Mouse (Mus musculus) gastrocnemius, adult 2 months (tissue): ENCODE data around the gene Tnfsf13b. TPM values are rescaled to one million over a fixed set of nuclear protein-coding genes. Genes with fewer than 3 reads are reported as not detected.

ENCODE experiments used
- DNase-seq: peaks from one replicate; pipeline ENCODE4 v3.0.0; 2022
- H3K27ac ChIP-seq: fragments of 200-600 bp; 2 replicates; pipeline ENCODE4 v1.8.1; 2022; ENCODE audit warnings: mild to moderate bottlenecking
- H3K4me3 ChIP-seq: fragments of 200-600 bp; 2 replicates; pipeline ENCODE4 v1.8.1; 2022; ENCODE audit warnings: mild to moderate bottlenecking, moderate library complexity
- CTCF ChIP-seq: fragments of 200-600 bp; IDR thresholded peaks from 2 replicates; pipeline ENCODE4 v1.8.1; 2022; ENCODE audit warnings: antibody characterized with exemption, mild to moderate bottlenecking, moderate library complexity
- intact Hi-C: fragments of 180-260 bp; cut with DNase I; formaldehyde crosslinking; loops from one replicate; pipeline ENCODE4 v1.15.1; 2025
- total RNA-seq, 2 experiments: library from RNA; stranded (reverse); gene quantifications; 2 replicates each; pipeline ENCODE4 v1.2.3; 2021

The Tnfsf13b gene
- total RNA-seq, 2 experiments from 2014 or later, result 0.67 to 1.0 TPM

DNA sequence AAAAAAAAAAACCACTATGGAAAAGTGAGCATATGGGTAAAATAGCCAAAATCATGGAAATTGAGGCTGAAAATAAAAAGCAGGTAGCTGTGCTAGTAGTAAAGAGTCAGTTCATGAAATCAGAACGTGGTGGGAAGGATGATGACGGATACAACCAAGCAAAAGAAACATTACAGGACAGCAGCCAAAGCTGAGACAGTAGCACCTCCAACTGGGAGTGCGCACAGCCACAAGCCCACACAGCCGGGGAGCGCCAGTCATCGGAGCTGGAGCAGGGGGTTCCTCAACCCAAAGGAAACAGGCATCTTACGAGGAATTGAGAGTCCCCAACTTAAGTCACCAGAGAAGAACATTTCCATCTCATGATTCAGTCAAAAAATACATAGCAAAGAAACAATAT lies 2.2 kb upstream of the Tnfsf13b start:
- no peak for DNase-seq

GRCm38 (mm10) chr8:10006986-10007659 lies 856 bp downstream of the Tnfsf13b start:
- peak overlapping the region; percentile 56; the same call in 1 of the 2 replicates for H3K27ac ChIP-seq
- no peak for TF ChIP-seq CTCF
- intact Hi-C loops, result no loop called here
- H3K4me3 ChIP-seq, result peak overlapping the region; percentile 66
- DNase-seq, result peak; percentile 24

More for the DNA sequence above, 2.2 kb upstream of the Tnfsf13b start:
- H3K27ac ChIP-seq, result no peak overlapping the region
- intact Hi-C loops, result no loop called here
- no peak for TF ChIP-seq CTCF
- H3K4me3 ChIP-seq, result no peak overlapping the region

- Histone ChIP-seq H3K27ac (no peak overlapping the region), H3K4me3 (peak overlapping the region; percentile 66)
- no peak for TF ChIP-seq CTCF
- intact Hi-C loops, result no loop called here
- no peak for DNase-seq
Observed at GRCm38 (mm10) chr8:10007660-10008028, 1.4 kb downstream of the Tnfsf13b start.

DNA sequence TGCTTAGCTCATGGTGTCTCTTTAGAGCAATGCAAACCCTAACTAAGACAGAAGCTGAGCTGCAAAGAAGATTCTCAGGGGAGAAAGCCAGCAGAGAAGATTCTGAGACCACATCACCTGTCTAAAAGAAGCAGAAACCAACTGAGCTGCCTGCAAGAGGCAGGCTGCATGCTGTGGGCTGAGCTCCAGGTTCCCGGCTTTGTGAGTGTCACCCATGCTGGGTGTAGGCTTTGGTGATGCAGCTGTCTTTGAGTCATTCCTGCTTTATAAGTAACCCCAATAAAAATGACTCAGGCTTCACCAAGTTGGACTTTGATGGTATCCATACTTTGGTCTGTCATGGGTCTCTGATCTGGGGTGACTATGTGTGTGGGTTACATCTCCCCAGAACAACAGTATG lies 10.0 kb downstream of the Tnfsf13b start:
- no peak for DNase-seq
- H3K27ac ChIP-seq, result no peak overlapping the region
- no peak overlapping the region for H3K4me3 ChIP-seq
- intact Hi-C loops, result no loop called here
- no peak for TF ChIP-seq CTCF

DNA sequence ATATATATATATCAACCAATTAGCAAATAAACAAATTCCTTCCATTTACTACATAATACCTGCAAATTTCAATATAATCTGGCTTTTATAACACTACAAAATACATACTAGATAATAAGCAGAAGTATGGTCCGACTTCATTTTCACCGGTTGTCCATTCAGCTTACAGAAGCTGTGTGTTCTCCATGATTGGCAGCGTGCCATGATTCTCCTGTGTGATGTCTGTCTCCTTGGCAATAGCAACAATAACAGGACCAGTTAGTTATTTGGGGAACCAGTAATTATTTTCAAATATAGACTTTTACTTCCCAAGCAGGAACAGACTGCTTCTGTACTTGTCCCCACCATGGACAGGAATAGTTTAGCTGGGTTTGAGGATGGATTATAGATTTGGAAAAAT lies 11.0 kb downstream of the Tnfsf13b start:
- no peak overlapping the region for H3K4me3 ChIP-seq
- H3K27ac ChIP-seq, result no peak overlapping the region
- intact Hi-C loops, result no loop called here
- no peak for TF ChIP-seq CTCF
- DNase-seq, result peak; percentile 24

DNA sequence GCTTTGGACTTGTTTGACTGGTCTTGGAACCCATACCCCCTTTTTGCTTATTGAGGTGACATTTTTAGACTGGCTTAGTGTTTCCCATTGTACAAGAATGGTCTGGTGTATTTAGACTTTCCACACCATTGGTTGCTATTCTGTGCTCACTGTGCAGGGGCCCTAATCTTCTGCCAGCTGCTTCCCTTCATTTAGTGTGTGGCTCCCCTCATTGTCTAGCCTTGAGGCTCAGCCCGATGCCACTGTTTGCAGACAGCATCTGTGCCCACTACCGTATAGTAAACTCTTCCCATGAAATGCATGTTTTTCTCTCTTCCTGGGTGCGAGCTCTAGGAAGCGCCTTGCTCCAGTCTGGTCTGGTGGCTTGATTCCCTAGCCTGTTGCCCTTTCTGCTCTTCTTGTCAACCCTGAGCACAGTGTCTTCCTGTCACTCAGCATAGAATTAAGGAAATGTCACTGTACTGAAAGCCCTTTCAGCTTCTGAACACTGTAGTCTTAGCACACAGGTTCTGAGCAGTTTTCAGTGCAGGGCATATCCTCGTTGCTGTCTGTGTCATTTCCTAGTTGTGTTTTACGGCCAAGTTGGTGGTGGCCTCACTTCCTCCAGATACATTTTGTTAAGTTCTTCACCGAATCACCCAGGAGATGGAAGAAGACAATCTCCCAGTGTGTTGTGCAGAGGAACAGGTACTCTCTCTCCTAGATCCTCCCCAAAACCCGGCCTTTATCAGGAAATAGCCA lies 24.2 kb downstream of the Tnfsf13b start:
- no peak for TF ChIP-seq CTCF
- H3K27ac ChIP-seq, result no peak overlapping the region
- no peak for DNase-seq
- intact Hi-C loops, result no loop called here
- no peak overlapping the region for H3K4me3 ChIP-seq

GRCm38 (mm10) chr8:10031177-10031576 lies 24.9 kb downstream of the Tnfsf13b start:
- TF ChIP-seq CTCF, result no peak
- no peak for DNase-seq
- no peak overlapping the region for H3K27ac ChIP-seq
- no peak overlapping the region for H3K4me3 ChIP-seq
- intact Hi-C loops, result no loop called here

GRCm38 (mm10) chr8:10040866-10041265 lies 34.6 kb downstream of the Tnfsf13b start:
- no peak overlapping the region for H3K4me3 ChIP-seq
- DNase-seq, result no peak
- no peak for TF ChIP-seq CTCF
- intact Hi-C loops, result loop anchor here (10.0 kb wide), 1 partner anchor 66 kb away; the partner anchor contains the start of genes Abhd13 and Lig4
- H3K27ac ChIP-seq, result no peak overlapping the region

DNA sequence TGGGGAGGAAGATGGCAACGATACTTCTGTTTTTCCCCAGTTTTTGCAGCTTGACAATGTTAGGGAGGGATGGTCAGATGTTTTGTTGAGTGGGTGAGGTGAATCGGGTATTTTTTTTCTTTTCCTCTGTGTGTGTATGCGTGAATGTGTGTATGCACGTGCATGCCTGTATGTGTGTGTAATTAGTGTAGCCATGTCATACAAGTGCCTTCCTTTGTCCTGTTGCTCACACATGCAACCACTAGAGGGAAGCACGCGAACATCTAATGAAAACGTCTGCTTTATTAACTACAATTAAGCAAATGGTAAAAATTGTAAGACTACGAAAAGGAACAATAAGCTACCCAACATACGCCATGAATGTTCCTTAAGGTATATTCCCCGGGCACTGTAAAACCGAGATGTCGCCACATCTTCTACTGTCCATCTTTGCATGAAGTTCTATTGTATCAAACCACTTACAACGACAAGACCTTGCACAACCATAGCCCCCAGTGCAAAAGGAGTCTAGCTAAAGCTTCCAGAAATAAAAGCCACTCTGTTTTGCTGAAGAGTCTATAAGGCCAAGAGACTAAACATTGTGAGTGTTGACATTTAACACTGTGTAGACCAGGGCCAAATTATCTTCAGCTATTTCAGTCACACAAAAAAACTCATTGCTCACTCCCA lies 37.7 kb downstream of the Tnfsf13b start:
- DNase-seq, result no peak

DNA sequence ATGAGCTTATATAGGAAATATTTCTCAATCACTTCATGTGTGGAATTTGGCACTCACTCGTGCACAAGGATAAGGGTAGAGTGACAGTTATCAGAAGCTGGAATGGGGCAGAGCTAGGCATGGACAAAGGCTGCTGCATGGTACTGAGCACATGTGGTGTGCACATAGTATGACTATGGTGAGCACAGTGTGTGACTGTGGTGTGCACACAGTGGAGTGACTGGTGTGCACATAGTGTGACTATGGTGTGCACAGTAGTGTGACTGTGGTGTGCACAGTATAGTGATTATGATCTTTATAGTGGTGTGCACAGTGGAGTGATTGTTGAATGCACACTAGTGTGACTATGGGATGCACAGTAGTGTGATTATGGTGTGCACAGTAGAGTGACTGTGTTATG lies 39.5 kb downstream of the Tnfsf13b start:
- intact Hi-C loops, result loop anchor here (5.0 to 10.0 kb wide), 2 partner anchors 71 to 357 kb away; partner anchors contain the start of genes Abhd13 and Lig4
- no peak overlapping the region for H3K4me3 ChIP-seq

More for the DNA sequence above, 37.7 kb downstream of the Tnfsf13b start:
- peak; percentile 60 for TF ChIP-seq CTCF
- Histone ChIP-seq H3K27ac (no peak overlapping the region), H3K4me3 (no peak overlapping the region)
- intact Hi-C loops, result loop anchor here (10.0 kb wide), 1 partner anchor 69 kb away; the partner anchor contains the start of genes Abhd13 and Lig4

DNA sequence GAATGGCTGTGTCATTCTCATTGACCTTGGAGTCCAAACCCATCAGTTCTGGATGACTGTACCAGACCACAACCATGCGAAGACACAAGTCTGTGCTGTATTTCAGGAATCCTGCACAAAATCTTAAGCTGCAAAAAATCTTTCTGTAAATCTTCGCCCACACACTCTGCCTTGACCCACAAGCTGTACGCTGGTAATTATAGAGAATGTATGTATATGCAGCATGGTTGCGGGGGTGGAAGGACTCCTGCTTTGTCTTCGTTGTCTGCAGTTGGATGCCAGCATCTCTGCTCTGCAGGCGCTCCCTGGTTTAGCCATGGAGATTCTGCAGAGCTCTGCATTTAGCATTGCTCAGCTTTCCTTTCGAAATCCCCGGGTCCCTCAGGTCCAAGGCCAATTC lies 42.9 kb downstream of the Tnfsf13b start:
- TF ChIP-seq CTCF, result no peak
- no peak overlapping the region for H3K4me3 ChIP-seq
- intact Hi-C loops, result loop anchor here (5.0 to 10.0 kb wide), 2 partner anchors 74 to 353 kb away; partner anchors contain the start of genes Abhd13 and Lig4
- H3K27ac ChIP-seq, result no peak overlapping the region
- no peak for DNase-seq

More for the DNA sequence above, 39.5 kb downstream of the Tnfsf13b start:
- TF ChIP-seq CTCF, result no peak
- no peak for DNase-seq
- no peak overlapping the region for H3K27ac ChIP-seq

DNA sequence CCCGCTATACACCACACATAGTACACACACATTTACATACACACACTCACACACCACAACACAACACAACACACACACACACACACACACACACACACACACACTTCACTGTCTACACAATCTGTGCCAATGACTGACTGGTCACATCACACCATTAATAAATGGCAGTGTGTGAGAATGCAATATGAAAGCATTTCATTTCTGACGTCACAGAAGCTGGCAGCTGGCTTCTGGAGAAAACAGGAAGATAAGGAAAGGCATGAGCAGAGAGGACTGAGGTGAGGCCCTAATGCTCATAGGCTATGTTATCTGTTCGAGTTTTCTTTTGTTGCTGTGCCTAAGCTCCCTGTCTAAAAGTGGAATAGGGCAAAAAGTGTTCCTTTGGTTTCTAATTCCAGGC lies 45.3 kb downstream of the Tnfsf13b start:
- TF ChIP-seq CTCF, result no peak
- intact Hi-C loops, result no loop called here
- no peak overlapping the region for H3K27ac ChIP-seq
- H3K4me3 ChIP-seq, result no peak overlapping the region
- DNase-seq, result no peak

DNA sequence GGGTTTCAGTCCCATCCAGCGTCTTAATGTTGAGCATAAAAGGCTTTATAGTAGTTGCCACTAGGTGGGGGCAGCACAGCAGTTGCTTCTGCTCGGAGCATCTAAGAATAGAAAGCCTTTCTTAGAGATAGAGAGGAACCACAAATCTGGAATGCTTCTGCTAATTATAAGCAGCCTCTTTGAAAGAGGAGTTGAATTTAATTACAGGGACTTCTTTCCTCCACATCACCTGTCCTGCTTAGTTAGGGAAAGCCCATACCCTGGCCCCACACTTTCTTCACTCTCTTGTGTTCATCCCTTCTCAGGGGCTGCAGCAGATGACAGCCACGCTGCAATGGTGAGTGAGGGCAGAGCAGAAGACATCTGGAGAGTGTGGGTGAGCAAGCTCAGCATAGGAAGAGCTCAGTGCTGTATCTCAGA lies 47.3 kb downstream of the Tnfsf13b start:
- no peak overlapping the region for H3K4me3 ChIP-seq
- peak; percentile 54 for TF ChIP-seq CTCF
- no peak overlapping the region for H3K27ac ChIP-seq
- intact Hi-C loops, result no loop called here
- DNase-seq, result no peak
